Mouse (Mus musculus): ENCODE results near the gene Hsd3b7. TPM values are rescaled to one million over a fixed set of nuclear protein-coding genes. Genes with fewer than 3 reads are reported as not detected.
A peak's percentile ranks its signal among the peaks of the same experiment; 100 is the strongest.
"Not testable (repeated sequence)": the region's sequence is repeated elsewhere in the genome, so short reads cannot be mapped to it uniquely, and the experiment has no call there.

Gene Hsd3b7
- polyA plus RNA-seq, 1 experiment from 2014 or later: 5.4 TPM

- 45% methylated on average over 13 of the region's 13 CpGs for WGBS
- Histone ChIP-seq H3K4me3 (peak overlapping the region; percentile 65), H3K4me1 (peaks cover 41% of the 10 kb centered on the region), H3K9me3 (no peaks in the 10 kb centered on the region), H3K27me3 (ENCODE audit: poor library complexity, severe bottlenecking) (no peaks in the 10 kb centered on the region), H3K36me3 (replicated peaks) (peaks cover 53% of the 10 kb centered on the region), H3K27ac (peak overlapping the region; percentile 90)
- no peak for DNase-seq (ENCODE audit: extremely low spot score, low spot score)
Measured at GRCm38 (mm10) chr7:127768346-127768996, 31.9 kb upstream of the Hsd3b7 start.

DNA sequence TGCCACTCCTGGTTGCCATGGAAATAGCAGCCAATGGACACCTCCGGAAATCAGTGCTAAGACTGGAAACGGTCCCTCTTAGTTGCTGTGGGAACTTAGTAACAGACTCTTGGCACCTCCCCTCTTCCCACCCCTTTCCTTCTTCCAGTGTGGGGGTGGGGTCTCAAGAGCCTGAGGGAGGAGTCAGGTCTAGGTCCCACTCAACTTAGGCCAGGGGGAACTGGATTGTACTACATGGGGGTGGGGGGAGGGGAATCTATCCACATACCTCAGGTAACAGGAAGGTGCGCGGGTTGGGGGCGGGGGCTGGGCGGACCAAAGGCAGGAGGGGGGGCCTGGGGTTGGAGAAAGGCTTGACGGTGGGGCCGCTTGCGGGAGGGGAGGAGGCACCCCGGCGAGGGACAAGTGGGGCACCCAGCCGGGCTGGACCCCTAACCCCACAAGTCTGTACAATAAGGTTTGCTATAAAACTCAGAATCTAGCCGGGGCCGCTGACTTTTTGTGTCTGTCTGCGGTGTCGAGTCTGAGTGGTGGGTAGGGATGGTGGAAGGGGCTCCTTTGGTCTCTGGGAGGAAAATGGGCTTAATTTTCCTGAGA is 31.3 kb upstream of the Hsd3b7 start:
- H3K27ac ChIP-seq: peak overlapping the region; percentile 90
- no peaks in the 10 kb centered on the region for H3K9me3 ChIP-seq
- peaks cover 47% of the 10 kb centered on the region for H3K36me3 ChIP-seq (replicated peaks)
- peak; percentile 89 for DNase-seq (ENCODE audit: extremely low spot score, low spot score)
- 2% methylated on average over 15 of the region's 16 CpGs for WGBS
- H3K27me3 ChIP-seq (ENCODE audit: poor library complexity, severe bottlenecking): no peaks in the 10 kb centered on the region
- H3K4me3 ChIP-seq: peak overlapping the region; percentile 65
- H3K4me1 ChIP-seq: peaks cover 41% of the 10 kb centered on the region

- H3K4me3 ChIP-seq: peak within 1 kb of the TSS; percentile 65
- under 1% methylated on average over 24 of the region's 24 CpGs for WGBS
- peak; percentile 77 for DNase-seq (ENCODE audit: extremely low spot score, low spot score)
- H3K36me3 ChIP-seq (replicated peaks): peaks cover 42% of the 10 kb centered on the region
- peak within 1 kb of the TSS; percentile 90 for H3K27ac ChIP-seq
- H3K27me3 ChIP-seq (ENCODE audit: poor library complexity, severe bottlenecking): no peaks in the 10 kb centered on the region
- H3K4me1 ChIP-seq: peaks cover 41% of the 10 kb centered on the region
- no peaks in the 10 kb centered on the region for H3K9me3 ChIP-seq
Measured at GRCm38 (mm10) chr7:127769651-127770038, 30.8 kb upstream of the Hsd3b7 start, which contains the start of gene Orai3. Gene Orai3 (plus strand): TSS chr7:127769815.

- Histone ChIP-seq H3K27me3 (ENCODE audit: poor library complexity, severe bottlenecking) (no peaks in the 10 kb centered on the region), H3K4me1 (peaks cover 41% of the 10 kb centered on the region), H3K9me3 (no peaks in the 10 kb centered on the region), H3K36me3 (replicated peaks) (peaks cover 35% of the 10 kb centered on the region), H3K4me3 (peak overlapping the region; percentile 65), H3K27ac (peak overlapping the region; percentile 90)
- no peak for DNase-seq (ENCODE audit: extremely low spot score, low spot score)
- WGBS: 8% methylated on average over 27 of the region's 27 CpGs
Measured at GRCm38 (mm10) chr7:127770039-127770905, 30.1 kb upstream of the Hsd3b7 start.

DNA sequence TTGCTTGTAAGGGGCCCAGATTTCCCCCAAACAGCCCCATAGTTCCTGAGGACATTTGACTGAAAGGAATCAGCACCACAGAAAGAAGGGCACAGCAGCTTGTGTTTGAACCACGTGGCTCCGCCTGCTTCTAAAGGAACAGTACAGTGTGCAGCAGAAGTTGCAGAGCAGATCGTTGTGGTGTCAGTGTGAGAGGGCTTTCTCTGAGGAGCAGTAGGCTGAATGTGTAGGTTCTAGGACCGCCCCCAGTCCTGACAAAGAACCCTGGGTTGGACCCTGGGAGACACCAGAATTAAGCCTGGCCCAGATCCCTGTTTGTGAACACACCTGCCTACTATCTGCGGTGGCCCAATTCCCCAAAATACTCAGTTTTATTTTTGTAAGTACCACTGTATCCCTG is 29.1 kb upstream of the Hsd3b7 start:
- Histone ChIP-seq H3K36me3 (replicated peaks) (peaks cover 25% of the 10 kb centered on the region), H3K4me3 (peak overlapping the region; percentile 65), H3K27me3 (ENCODE audit: poor library complexity, severe bottlenecking) (no peaks in the 10 kb centered on the region), H3K4me1 (peaks cover 46% of the 10 kb centered on the region), H3K27ac (no peak overlapping the region), H3K9me3 (no peaks in the 10 kb centered on the region)
- DNase-seq (ENCODE audit: extremely low spot score, low spot score): no peak
- 78% methylated on average over 5 of the region's 5 CpGs for WGBS

GRCm38 (mm10) chr7:127772080-127772479 is 28.3 kb upstream of the Hsd3b7 start:
- WGBS: 93% methylated on average over 3 of the region's 3 CpGs
- no peak for DNase-seq (ENCODE audit: extremely low spot score, low spot score)
- H3K4me1 ChIP-seq: peaks cover 46% of the 10 kb centered on the region

GRCm38 (mm10) chr7:127772557-127772956 is 27.8 kb upstream of the Hsd3b7 start:
- H3K27me3 ChIP-seq (ENCODE audit: poor library complexity, severe bottlenecking): no peaks in the 10 kb centered on the region
- no peak overlapping the region for H3K27ac ChIP-seq
- H3K4me3 ChIP-seq: no peak overlapping the region
- no peak for DNase-seq (ENCODE audit: extremely low spot score, low spot score)
- no peaks in the 10 kb centered on the region for H3K9me3 ChIP-seq
- H3K4me1 ChIP-seq: peaks cover 43% of the 10 kb centered on the region
- peaks cover 13% of the 10 kb centered on the region for H3K36me3 ChIP-seq (replicated peaks)
- WGBS: 94% methylated on average over 1 of the region's 1 CpGs

More at GRCm38 (mm10) chr7:127772080-127772479, 28.3 kb upstream of the Hsd3b7 start:
- H3K4me3 ChIP-seq: no peak overlapping the region
- H3K9me3 ChIP-seq: no peaks in the 10 kb centered on the region
- no peaks in the 10 kb centered on the region for H3K27me3 ChIP-seq (ENCODE audit: poor library complexity, severe bottlenecking)
- no peak overlapping the region for H3K27ac ChIP-seq
- peaks cover 17% of the 10 kb centered on the region for H3K36me3 ChIP-seq (replicated peaks)

GRCm38 (mm10) chr7:127773664-127774384 is 26.6 kb upstream of the Hsd3b7 start:
- Histone ChIP-seq H3K4me1 (peaks cover 43% of the 10 kb centered on the region), H3K9me3 (no peaks in the 10 kb centered on the region), H3K36me3 (replicated peaks) (peaks cover 5% of the 10 kb centered on the region), H3K4me3 (no peak overlapping the region), H3K27ac (no peak overlapping the region), H3K27me3 (ENCODE audit: poor library complexity, severe bottlenecking) (no peaks in the 10 kb centered on the region)
- DNase-seq (ENCODE audit: extremely low spot score, low spot score): peak; percentile 43
- WGBS: 44% methylated on average over 9 of the region's 9 CpGs

DNA sequence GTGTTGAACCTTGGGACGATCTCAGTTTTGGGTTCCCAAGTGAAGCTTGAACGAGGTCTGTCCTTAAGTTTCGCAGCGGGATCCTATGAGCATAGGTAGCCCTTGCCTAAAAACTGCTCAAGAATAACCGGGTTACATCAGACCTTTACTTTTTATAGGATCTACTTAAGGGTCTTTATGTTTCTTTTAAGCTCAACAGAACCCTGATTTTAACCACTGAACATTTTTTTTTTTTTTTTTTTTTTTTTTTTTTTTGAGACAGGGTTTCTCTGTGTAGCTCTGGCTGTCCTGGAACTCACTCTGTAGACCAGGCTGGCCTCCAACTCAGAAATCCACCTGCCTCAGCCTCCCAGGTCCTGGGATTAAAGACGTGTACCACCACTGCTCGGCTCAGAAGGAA is 24.6 kb upstream of the Hsd3b7 start:
- Histone ChIP-seq H3K4me3 (peak overlapping the region; percentile 95), H3K36me3 (replicated peaks) (peaks cover 25% of the 10 kb centered on the region), H3K27ac (peak overlapping the region; percentile 100), H3K4me1 (peaks cover 26% of the 10 kb centered on the region)
- H3K27me3 ChIP-seq (ENCODE audit: poor library complexity, severe bottlenecking); H3K9me3 ChIP-seq; DNase-seq (ENCODE audit: extremely low spot score, low spot score): not testable (repeated sequence)
- 81% methylated on average over 7 of the region's 7 CpGs for WGBS

GRCm38 (mm10) chr7:127776426-127776825 is 24.0 kb upstream of the Hsd3b7 start, which contains the start of gene Setd1a:
Gene Setd1a (plus strand): TSS chr7:127776670.
- H3K36me3 ChIP-seq (replicated peaks): peaks cover 31% of the 10 kb centered on the region
- DNase-seq (ENCODE audit: extremely low spot score, low spot score): peak; percentile 83
- no peaks in the 10 kb centered on the region for H3K27me3 ChIP-seq (ENCODE audit: poor library complexity, severe bottlenecking)
- H3K4me1 ChIP-seq: peaks cover 20% of the 10 kb centered on the region
- WGBS: under 1% methylated on average over 23 of the region's 23 CpGs
- peak within 1 kb of the TSS; percentile 95 for H3K4me3 ChIP-seq
- H3K27ac ChIP-seq: peak within 1 kb of the TSS; percentile 100
- H3K9me3 ChIP-seq: no peaks in the 10 kb centered on the region

DNA sequence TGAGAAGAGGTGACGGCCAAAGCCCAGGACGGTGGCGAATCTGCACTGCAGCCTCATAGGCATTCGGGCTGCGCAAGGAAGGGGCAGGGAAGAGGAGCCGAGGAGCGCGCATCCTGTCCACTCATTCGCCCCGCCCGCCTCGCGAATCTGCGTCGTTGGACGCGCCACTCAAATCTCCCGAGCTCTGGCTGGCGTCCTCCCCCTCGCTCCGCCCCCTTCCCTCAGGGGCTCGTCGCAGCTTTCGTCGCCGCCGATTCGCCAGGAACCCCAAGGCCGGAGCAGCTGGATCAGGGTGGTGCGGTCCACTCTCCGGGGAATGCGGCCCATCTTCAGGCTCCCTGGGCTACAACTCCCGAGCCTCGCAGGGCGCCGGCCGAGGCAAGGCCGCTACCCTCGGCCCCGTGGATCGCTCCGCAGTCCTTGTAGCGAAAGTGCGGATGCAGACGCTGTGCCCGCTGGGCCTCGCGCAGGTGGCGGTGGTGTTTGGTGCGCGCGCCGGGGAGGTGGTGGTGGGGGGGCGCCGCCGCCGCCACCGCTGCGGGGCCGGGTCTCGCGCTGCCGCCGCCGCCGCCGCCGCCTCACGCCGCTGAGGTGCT is 23.4 kb upstream of the Hsd3b7 start:
- Histone ChIP-seq H3K27me3 (ENCODE audit: poor library complexity, severe bottlenecking) (no peaks in the 10 kb centered on the region), H3K4me1 (peaks cover 20% of the 10 kb centered on the region), H3K9me3 (no peaks in the 10 kb centered on the region), H3K27ac (peak overlapping the region; percentile 100), H3K36me3 (replicated peaks) (peaks cover 37% of the 10 kb centered on the region), H3K4me3 (peak overlapping the region; percentile 95)
- DNase-seq (ENCODE audit: extremely low spot score, low spot score): peak; percentile 95
- under 1% methylated on average over 64 of the region's 70 CpGs for WGBS
